ENCODE assay signal across 9 mouse cellular contexts in genomic region chr11:69125852-69125918, GRCm38 (mm10). TPM values are rescaled to one million over a fixed set of nuclear protein-coding genes. Genes with fewer than 3 reads are reported as not detected.
DNase-seq lines count a peak whose midpoint lies in the region; ATAC-seq and TF ChIP-seq lines count a peak whose summit lies in the region.
"Had no signal": no experiment of that assay in that cellular context is flagged by ENCODE, and none has a peak within 500 bp of the region (broad histone marks: within the 10 kb centered on the region; RNA-seq: fewer than 3 reads in every experiment).

Aloxe3 (plus strand) TSS chr11:69125896.

- H3K4me3 ChIP-seq in heart, postnatal 0 days (ENCODE audit: low read depth, low read length), result peak within 1 kb of the TSS; percentile 57
- H3K4me3 ChIP-seq in G1E (ENCODE audit: low read depth, low read length) (peak within 1 kb of the TSS; percentile 71), macrophage (ENCODE audit: inconsistent target) (peak within 1 kb of the TSS; percentile 53)
- H3K4me3 ChIP-seq in forebrain, postnatal 0 days (ENCODE audit: low read depth, low read length), result peak within 1 kb of the TSS; percentile 56

- H3K9ac ChIP-seq in heart, postnatal 0 days (replicated peaks; ENCODE audit: low read depth, low read length), result peak within 1 kb of the TSS; percentile 33; the same call in 1 of the 2 replicates
- peak within 1 kb of the TSS; percentile 59 for H3K9ac ChIP-seq in forebrain, postnatal 0 days

- TF ChIP-seq EP300 in heart, postnatal 0 days (IDR thresholded peaks at IDR 0.05; ENCODE audit: low read depth), result no peak

- peak within 1 kb of the TSS; percentile 81 for H3K4me2 ChIP-seq in heart, postnatal 0 days (ENCODE audit: low read depth, low read length)
- peak within 1 kb of the TSS; percentile 62 for H3K4me2 ChIP-seq in forebrain, postnatal 0 days (ENCODE audit: low read depth)

- H3K9me3 ChIP-seq in heart, postnatal 0 days (replicated peaks; ENCODE audit: control insufficient read depth, low read length), result no peaks in the 10 kb centered on the region
- H3K9me3 ChIP-seq in G1E (replicated peaks), result no peaks in the 10 kb centered on the region
- no peaks in the 10 kb centered on the region for H3K9me3 ChIP-seq in forebrain, postnatal 0 days (ENCODE audit: low read length)

- no peak for TF ChIP-seq CTCF in heart, postnatal 0 days (IDR thresholded peaks at IDR 0.05; ENCODE audit: low read depth)
- no peak for TF ChIP-seq CTCF in G1E (IDR thresholded peaks at IDR 0.05; ENCODE audit: low read depth, low read length)
- TF ChIP-seq CTCF in forebrain, postnatal 0 days (IDR thresholded peaks at IDR 0.05; ENCODE audit: low read depth), result no peak

- peak within 1 kb of the TSS; percentile 73 for H3K27ac ChIP-seq in heart, postnatal 0 days (ENCODE audit: low read depth)
- H3K27ac ChIP-seq in forebrain, postnatal 0 days (ENCODE audit: low read depth, low read length), result peak within 1 kb of the TSS; percentile 85
- 0 out of 2 replicates have a peak within 1 kb of the TSS, but pooled peaks have one; percentile 13 for H3K27ac ChIP-seq in macrophage

- H3K36me3 ChIP-seq in heart, postnatal 0 days (replicated peaks; ENCODE audit: control insufficient read depth, insufficient read depth, low read length), result no peaks in the 10 kb centered on the region
- H3K36me3 ChIP-seq in G1E (replicated peaks), result no peaks in the 10 kb centered on the region
- no peaks in the 10 kb centered on the region for H3K36me3 ChIP-seq in forebrain, postnatal 0 days (ENCODE audit: insufficient read depth)
- H3K36me3 ChIP-seq in macrophage (ENCODE audit: inconsistent target), result no peaks in the 10 kb centered on the region

- WGBS in heart, postnatal 0 days, result 1% methylated on average over 3 of the region's 3 CpGs
- 0% methylated on average over 3 of the region's 3 CpGs for WGBS in forebrain, postnatal 0 days
- 0% methylated on average over 3 of the region's 3 CpGs for WGBS in macrophage (ENCODE audit: missing documents)

- H3K79me2 ChIP-seq in macrophage (ENCODE audit: inconsistent target), result no peaks in the 10 kb centered on the region

- ATAC-seq in heart, postnatal 0 days (ENCODE audit: insufficient read depth, low read depth), result no peak
- ATAC-seq in G1E (ENCODE audit: extremely low read depth, insufficient number of reproducible peaks, low FRiP score, poor library complexity, severe bottlenecking), result no peak
- no peak for ATAC-seq in forebrain, postnatal 0 days

- H3K4me1 ChIP-seq in heart, postnatal 0 days (ENCODE audit: control insufficient read depth, insufficient read depth), result peaks cover 18% of the 10 kb centered on the region
- peaks cover 45% of the 10 kb centered on the region for H3K4me1 ChIP-seq in G1E (ENCODE audit: insufficient read depth, low read depth, low read length)
- H3K4me1 ChIP-seq in forebrain, postnatal 0 days (ENCODE audit: insufficient read depth), result peaks cover 3% of the 10 kb centered on the region

- no peak for DNase-seq in heart, postnatal 0 days (ENCODE audit: low spot score)
- DNase-seq in heart, adult 11 months, result no peak
- DNase-seq in G1E (ENCODE audit: low spot score), result no peak
- no peak for DNase-seq in forebrain, postnatal 0 days
- no peak for DNase-seq in right cerebral cortex, adult 18-20 months
- DNase-seq in embryo, embryonic 10 days (ENCODE audit: low spot score), result no peak
- no peak for DNase-seq in right cerebral cortex, postnatal 10 days (ENCODE audit: low spot score in 2 of 2)

- H3K27me3 ChIP-seq in heart, postnatal 0 days (ENCODE audit: control insufficient read depth, insufficient read depth, low read length), result no peaks in the 10 kb centered on the region
- peaks cover 21% of the 10 kb centered on the region for H3K27me3 ChIP-seq in G1E (ENCODE audit: insufficient read depth, low read length)
- no peaks in the 10 kb centered on the region for H3K27me3 ChIP-seq in forebrain, postnatal 0 days (ENCODE audit: insufficient read depth, low read length)
- H3K27me3 ChIP-seq: Patski had no signal

RNA-seq across cellular contexts. Expression of gene Aloxe3, which starts in this region (rescaled TPM):
- 0.58 TPM in 1 of 2 replicates, not detected in the other for total RNA-seq in heart, postnatal 0 days (2014; rRNA removed; ENCODE audit: low replicate concordance)
- polyA plus RNA-seq in heart, postnatal 0 days (2015; fragmentation: Nextera tagmentation; extraction: Ambion mirVana), result 0.08 TPM in 1 of 2 replicates, not detected in the other
- total RNA-seq in G1E (2014; fragmentation: Nextera tagmentation) (1.3 TPM in 1 of 2 replicates, not detected in the other), G1E (2017) (0.16 TPM in 1 of 2 replicates, not detected in the other)
- polyA plus RNA-seq in G1E (2012) (0.01 TPM in 1 of 2 replicates, not detected in the other), macrophage (2018) (0.19 TPM in 1 of 3 replicates, not detected in the others)
- total RNA-seq in forebrain, postnatal 0 days (2014; rRNA removed), result 10.0 and 11.6 TPM in 2 replicates
- 8.5 and 14.9 TPM in 2 replicates for polyA plus RNA-seq in forebrain, postnatal 0 days (2015; fragmentation: Nextera tagmentation; extraction: Ambion mirVana)
- total RNA-seq in macrophage (2018; cell fraction: chromatin; rRNA removed), result under 1 TPM in 13 of 26 experiments, not detected in 13; 0.16 to 0.69 (median 0.27) TPM
- total RNA-seq in macrophage (2018; cell fraction: cytosol; rRNA removed), result under 1 TPM in 12 of 26 experiments, not detected in 14; 0.03 to 0.27 (median 0.10) TPM
- 1 to 10 TPM in 1 of 26 experiments, under 1 TPM in 13, not detected in 12; 0.11 to 1.5 (median 0.20) TPM for total RNA-seq in macrophage (2018; cell fraction: nucleus; rRNA removed)

Comparison
In these comparisons a context has a peak if more than half of its experiments do, and no peak if none do; other contexts are left out.
1. H3K27ac ChIP-seq: peak in every context shown above with its lines; median percentile 85 in forebrain, postnatal 0 days; 73 in heart, postnatal 0 days; 13 in macrophage.